ENCODE assay signal across 19 mouse cellular contexts in the genomic region with DNA sequence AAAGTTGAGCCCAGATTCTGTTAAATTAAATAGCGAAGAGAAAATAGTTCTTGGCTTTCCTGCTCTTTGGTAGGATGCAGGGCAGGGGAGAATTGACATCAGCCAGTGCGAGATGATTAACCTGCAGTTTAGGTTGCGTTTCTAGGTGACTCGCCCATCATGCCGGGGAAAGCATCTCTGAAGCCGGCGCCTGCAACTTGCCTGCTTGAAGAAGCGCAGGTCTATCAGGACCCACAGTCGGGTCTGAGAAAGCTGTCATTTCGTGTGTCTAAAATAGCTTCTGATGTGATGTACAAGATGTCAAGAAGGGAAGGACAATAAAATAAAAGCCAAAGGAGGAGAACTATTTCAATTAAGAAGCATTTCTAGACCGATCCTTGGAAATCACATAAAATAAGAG.
DNase-seq lines count a peak whose midpoint lies in the region; ATAC-seq and TF ChIP-seq lines count a peak whose summit lies in the region.
"Had no signal": no experiment of that assay in that cellular context is flagged by ENCODE, and none has a peak within 500 bp of the region (broad histone marks: within the 10 kb centered on the region; RNA-seq: fewer than 3 reads in every experiment).

No protein-coding gene starts in this region.

- DNase-seq in hindbrain, embryonic 14.5 days (ENCODE audit: low spot score) = no peak
- DNase-seq in neural tube, embryonic 10.5 days (ENCODE audit: extremely low spot score, low spot score) = no peak
- no peak for DNase-seq in adrenal gland, adult 8-10 months
- DNase-seq: cerebellum, adult 9-10 months; gastrocnemius, postnatal 10 days; heart, adult 18-20 months; heart, postnatal 36 days; kidney, adult 2 months; kidney, postnatal 10 days; lung, embryonic 14.5 days; lung, postnatal 36 days; thymus, adult 18-20 months had no signal

- no peaks in the 10 kb centered on the region for H3K36me3 ChIP-seq in hindbrain, embryonic 14.5 days (replicated peaks; ENCODE audit: control insufficient read depth, insufficient read depth)
- H3K36me3 ChIP-seq in hindbrain, embryonic 12.5 days = no peaks in the 10 kb centered on the region
- no peaks in the 10 kb centered on the region for H3K36me3 ChIP-seq in neural tube, embryonic 15.5 days
- H3K36me3 ChIP-seq in midbrain, embryonic 16.5 days (ENCODE audit: control insufficient read depth, insufficient read depth, low read length) = no peaks in the 10 kb centered on the region
- H3K36me3 ChIP-seq: heart, embryonic 13.5 days; liver, embryonic 12.5 days had no signal

- no peak for TF ChIP-seq CTCF in cortical plate, adult 2 months (IDR thresholded peaks at IDR 0.05; ENCODE audit: extremely low read depth, insufficient read depth, low read length)

- no peaks in the 10 kb centered on the region for H3K27me3 ChIP-seq in hindbrain, embryonic 14.5 days (ENCODE audit: control insufficient read depth, insufficient read depth, low read length)
- H3K27me3 ChIP-seq in hindbrain, embryonic 12.5 days = no peaks in the 10 kb centered on the region; the same call in 1 of the 2 replicates
- H3K27me3 ChIP-seq in neural tube, embryonic 15.5 days (replicated peaks) = no peaks in the 10 kb centered on the region
- H3K27me3 ChIP-seq in midbrain, embryonic 16.5 days (ENCODE audit: control insufficient read depth, insufficient read depth, low read depth, low read length) = no peaks in the 10 kb centered on the region
- H3K27me3 ChIP-seq: liver, embryonic 12.5 days had no signal

- 0 out of 2 replicates have a peak, but pooled peaks cover 4% of the 10 kb centered on the region for H3K4me1 ChIP-seq in hindbrain, embryonic 14.5 days (replicated peaks; ENCODE audit: control insufficient read depth, insufficient read depth, low read length)
- peaks cover 7% of the 10 kb centered on the region for H3K4me1 ChIP-seq in hindbrain, embryonic 12.5 days
- H3K4me1 ChIP-seq in neural tube, embryonic 15.5 days = peaks cover 11% of the 10 kb centered on the region; the same call in 1 of the 2 replicates
- H3K4me1 ChIP-seq in cortical plate, adult 2 months (ENCODE audit: control insufficient read depth, insufficient read depth, low read length) = 0 out of 2 replicates have a peak, but pooled peaks cover 5% of the 10 kb centered on the region
- H3K4me1 ChIP-seq in midbrain, embryonic 16.5 days (ENCODE audit: control insufficient read depth, insufficient read depth, low read length) = peaks cover 15% of the 10 kb centered on the region

- no peak for ATAC-seq in hindbrain, embryonic 14.5 days (ENCODE audit: low FRiP score)
- ATAC-seq in hindbrain, embryonic 12.5 days (ENCODE audit: low FRiP score) = no peak
- ATAC-seq in neural tube, embryonic 15.5 days (ENCODE audit: low FRiP score) = no peak
- no peak for ATAC-seq in midbrain, embryonic 16.5 days
- ATAC-seq: inflammation-experienced regulatory T-cells, adult 6 months; liver, embryonic 12.5 days had no signal

- no peaks in the 10 kb centered on the region for H3K9me3 ChIP-seq in hindbrain, embryonic 14.5 days (ENCODE audit: control insufficient read depth, low read length)
- H3K9me3 ChIP-seq in hindbrain, embryonic 12.5 days (replicated peaks) = no peaks in the 10 kb centered on the region
- no peaks in the 10 kb centered on the region for H3K9me3 ChIP-seq in neural tube, embryonic 15.5 days (replicated peaks)
- H3K9me3 ChIP-seq in midbrain, embryonic 16.5 days (replicated peaks; ENCODE audit: control insufficient read depth, low read length, poor library complexity, severe bottlenecking) = no peaks in the 10 kb centered on the region
- H3K9me3 ChIP-seq: heart, embryonic 13.5 days; liver, embryonic 12.5 days had no signal

- no peak overlapping the region for H3K9ac ChIP-seq in hindbrain, embryonic 14.5 days
- no peak overlapping the region for H3K9ac ChIP-seq in hindbrain, embryonic 12.5 days
- no peak overlapping the region for H3K9ac ChIP-seq in neural tube, embryonic 15.5 days (replicated peaks)
- H3K9ac ChIP-seq in midbrain, embryonic 16.5 days (ENCODE audit: low read depth, low read length) = peak overlapping the region; percentile 7; the same call in 1 of the 2 replicates
- H3K9ac ChIP-seq: heart, embryonic 13.5 days; liver, embryonic 12.5 days; lung, embryonic 14.5 days had no signal

- WGBS in hindbrain, embryonic 14.5 days = 66% methylated on average over 11 of the region's 11 CpGs
- WGBS in hindbrain, embryonic 12.5 days = 78% methylated on average over 11 of the region's 11 CpGs
- WGBS in neural tube, embryonic 15.5 days = 68% methylated on average over 11 of the region's 11 CpGs
- WGBS in midbrain, embryonic 16.5 days = 60% methylated on average over 11 of the region's 11 CpGs

- no peak overlapping the region for H3K4me3 ChIP-seq in hindbrain, embryonic 14.5 days (replicated peaks; ENCODE audit: low read length)
- no peak overlapping the region for H3K4me3 ChIP-seq in hindbrain, embryonic 12.5 days
- H3K4me3 ChIP-seq in neural tube, embryonic 15.5 days (replicated peaks) = no peak overlapping the region
- no peak overlapping the region for H3K4me3 ChIP-seq in cortical plate, adult 2 months (ENCODE audit: insufficient read depth, low read length)
- H3K4me3 ChIP-seq in midbrain, embryonic 16.5 days (ENCODE audit: low read depth, low read length) = no peak overlapping the region
- H3K4me3 ChIP-seq: heart, embryonic 13.5 days; liver, embryonic 12.5 days had no signal

- H3K27ac ChIP-seq in hindbrain, embryonic 14.5 days = no peak overlapping the region
- H3K27ac ChIP-seq in hindbrain, embryonic 12.5 days = no peak overlapping the region
- no peak overlapping the region for H3K27ac ChIP-seq in neural tube, embryonic 15.5 days (replicated peaks)
- H3K27ac ChIP-seq in cortical plate, adult 2 months (ENCODE audit: insufficient read depth, low read length) = peak overlapping the region; percentile 84
- H3K27ac ChIP-seq in midbrain, embryonic 16.5 days (ENCODE audit: low read length) = 0 out of 2 replicates have a peak overlapping the region, but pooled peaks have one; percentile 22
- H3K27ac ChIP-seq: heart, embryonic 13.5 days; liver, embryonic 12.5 days had no signal

- no peak for TF ChIP-seq POLR2A in cortical plate, adult 2 months (IDR thresholded peaks at IDR 0.05; ENCODE audit: extremely low read depth, insufficient read depth, low read length)

- 0 out of 2 replicates have a peak overlapping the region, but pooled peaks have one; percentile 2 for H3K4me2 ChIP-seq in hindbrain, embryonic 14.5 days (replicated peaks)
- H3K4me2 ChIP-seq in hindbrain, embryonic 12.5 days (replicated peaks) = no peak overlapping the region
- H3K4me2 ChIP-seq in neural tube, embryonic 15.5 days = 0 out of 2 replicates have a peak overlapping the region, but pooled peaks have one; percentile 5
- peak overlapping the region; percentile 32; the same call in 1 of the 2 replicates for H3K4me2 ChIP-seq in midbrain, embryonic 16.5 days (ENCODE audit: low read length)
- H3K4me2 ChIP-seq: heart, embryonic 13.5 days; liver, embryonic 12.5 days; lung, embryonic 14.5 days had no signal

Comparison
In these comparisons a context has a peak if more than half of its experiments do, and no peak if none do; other contexts are left out.
1. H3K27ac ChIP-seq: peak in cortical plate, adult 2 months (single experiment) and midbrain, embryonic 16.5 days (single experiment); none in hindbrain, embryonic 14.5 days (single experiment), hindbrain, embryonic 12.5 days (single experiment) and neural tube, embryonic 15.5 days (single experiment).